Mouse (Mus musculus): ENCODE results near the gene Cfap36.

DNA sequence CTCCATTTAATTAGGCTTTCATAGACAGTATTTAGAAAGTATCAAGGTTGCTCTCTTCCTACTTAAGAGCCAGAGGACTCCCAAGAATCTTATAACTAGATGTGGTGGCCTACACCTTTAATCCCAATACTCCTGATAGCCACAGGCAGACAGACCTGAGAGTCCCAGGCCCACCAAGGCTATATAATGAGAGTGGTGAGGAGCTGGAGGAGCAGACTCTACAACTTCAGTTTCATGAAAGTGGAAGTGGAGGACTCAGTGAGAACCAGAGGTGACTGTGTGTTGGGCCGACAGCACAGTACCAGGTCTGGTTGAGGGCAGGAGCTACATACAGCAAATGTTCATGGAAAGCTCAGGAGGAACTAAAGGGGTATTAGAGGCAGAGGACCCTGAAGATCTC lies 516 bp upstream of the Cfap36 start:
- TF ChIP-seq POLR2A (IDR thresholded peaks at IDR 0.05; ENCODE audit: extremely low read depth, insufficient read depth, low read length), result no peak
- no peak for TF ChIP-seq CTCF (IDR thresholded peaks at IDR 0.05; ENCODE audit: low read depth, low read length)

Data from liver, adult 2 months (tissue).